Mouse (Mus musculus): Measurements from ENCODE around the gene Serpinb1b. TPM values are rescaled to one million over a fixed set of nuclear protein-coding genes. Genes with fewer than 3 reads are reported as not detected.
"Not testable (repeated sequence)": the region's sequence is repeated elsewhere in the genome, so short reads cannot be mapped to it uniquely, and the experiment has no call there.

The Serpinb1b gene
- 7.1 and 7.5 TPM in 2 replicates for polyA plus RNA-seq (2014; fragmentation: Nextera tagmentation; extraction: Ambion mirVana)

DNA sequence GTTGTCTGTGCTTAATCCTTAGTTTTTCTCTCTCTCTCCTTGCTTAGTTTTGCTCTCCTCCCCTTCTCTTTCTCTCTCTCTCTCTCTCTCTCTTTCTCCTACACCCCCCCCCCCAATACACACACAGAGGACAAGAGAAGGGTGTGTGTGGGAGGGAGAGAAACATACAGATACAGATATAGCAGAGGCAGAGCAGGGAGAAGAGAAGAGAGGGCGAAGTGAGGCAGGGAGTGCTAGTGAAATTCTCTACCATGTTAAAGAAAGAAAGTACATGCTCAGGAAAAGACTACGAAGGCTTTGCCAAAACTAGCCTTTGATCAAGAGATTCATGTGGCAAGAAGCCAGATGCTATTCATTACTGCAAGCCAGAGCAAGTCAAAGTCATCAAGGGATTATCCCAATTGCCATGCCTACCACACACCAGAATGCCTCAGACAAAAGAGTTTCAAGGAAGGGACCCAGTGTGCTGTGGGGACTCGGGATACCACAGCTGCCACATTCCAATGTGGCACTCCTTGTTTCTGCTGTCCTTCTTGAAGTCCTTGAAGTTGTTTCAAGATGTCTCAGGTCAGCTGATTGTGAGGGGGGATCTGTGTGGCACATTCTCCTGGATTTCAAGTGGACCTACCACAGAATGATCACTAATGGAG, at the start of gene Serpinb1b:
Gene Serpinb1b (plus strand): TSS at position 520 of the 650 bp plus-strand sequence.
- Histone ChIP-seq H3K27me3 (replicated peaks; ENCODE audit: control insufficient read depth, insufficient read depth, low read length) (no peaks in the 10 kb centered on the region), H3K36me3 (ENCODE audit: control insufficient read depth, insufficient read depth, low read length) (no peaks in the 10 kb centered on the region), H3K9me3 (replicated peaks; ENCODE audit: control insufficient read depth, low read length) (no peaks in the 10 kb centered on the region), H3K4me2 (ENCODE audit: low read length) (no peak within 1 kb of the TSS), H3K27ac (ENCODE audit: low read depth, low read length) (no peak within 1 kb of the TSS), H3K4me1 (ENCODE audit: control insufficient read depth, insufficient read depth, low read length) (no peaks in the 10 kb centered on the region), H3K9ac (ENCODE audit: low read length) (no peak within 1 kb of the TSS), H3K4me3 (ENCODE audit: low read depth, low read length) (no peak within 1 kb of the TSS)
- ATAC-seq (peak; percentile 68; the same call in 1 of the 2 replicates), DNase-seq (ENCODE audit: low spot score) (peak; percentile 69)
- 18% methylated on average over 3 of the region's 3 CpGs for WGBS

DNA sequence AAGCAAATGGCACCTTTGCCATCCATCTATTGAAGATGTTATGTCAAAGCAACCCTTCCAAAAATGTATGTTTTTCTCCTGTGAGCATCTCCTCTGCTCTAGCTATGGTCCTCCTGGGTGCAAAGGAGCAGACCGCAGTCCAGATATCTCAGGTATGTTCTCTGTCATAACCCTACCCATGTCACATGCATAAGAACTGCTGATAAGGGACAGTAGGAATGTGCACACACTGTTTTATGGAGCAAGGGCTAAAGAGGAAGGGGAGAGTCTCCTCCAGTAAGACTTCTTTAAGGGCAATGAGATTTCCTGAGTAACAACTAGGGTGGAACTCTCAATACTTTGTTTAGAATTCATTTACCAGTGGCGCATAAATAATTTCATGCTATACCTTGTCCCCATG, 48.9 kb upstream of the Serpinb1b start:
- H3K36me3 ChIP-seq (ENCODE audit: control insufficient read depth, insufficient read depth, low read length); H3K4me3 ChIP-seq (ENCODE audit: low read depth, low read length); H3K4me1 ChIP-seq (ENCODE audit: control insufficient read depth, insufficient read depth, low read length); H3K27ac ChIP-seq (ENCODE audit: low read depth, low read length); H3K27me3 ChIP-seq (replicated peaks; ENCODE audit: control insufficient read depth, insufficient read depth, low read length); ATAC-seq; H3K9me3 ChIP-seq (replicated peaks; ENCODE audit: control insufficient read depth, low read length); H3K9ac ChIP-seq (ENCODE audit: low read length); H3K4me2 ChIP-seq (ENCODE audit: low read length); DNase-seq (ENCODE audit: low spot score): not testable (repeated sequence)
- 98% methylated on average over 2 of the region's 2 CpGs for WGBS

DNA sequence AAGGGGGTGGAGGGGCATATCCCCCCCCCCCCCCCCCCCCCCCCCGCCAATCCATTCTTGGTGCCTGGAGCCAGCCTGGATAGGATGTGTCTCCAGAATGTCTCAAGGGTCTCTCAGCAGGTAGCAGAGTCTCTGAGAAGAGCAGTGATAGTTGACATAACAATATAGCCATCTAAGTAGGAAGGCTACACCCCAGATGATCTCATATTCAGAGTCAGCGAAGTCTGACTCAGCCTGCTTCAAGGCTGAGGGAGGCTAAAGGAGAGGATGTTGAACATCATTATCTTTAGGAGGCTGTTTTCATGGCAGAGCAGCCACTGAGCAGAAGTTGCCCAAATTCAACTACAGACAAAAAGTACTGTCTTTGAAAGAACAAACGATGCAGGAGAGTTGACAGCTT, 48.1 kb upstream of the Serpinb1b start:
- no peak overlapping the region for H3K27ac ChIP-seq (ENCODE audit: low read depth, low read length)
- no peaks in the 10 kb centered on the region for H3K9me3 ChIP-seq (replicated peaks; ENCODE audit: control insufficient read depth, low read length)
- H3K27me3 ChIP-seq (replicated peaks; ENCODE audit: control insufficient read depth, insufficient read depth, low read length), result no peaks in the 10 kb centered on the region
- H3K4me2 ChIP-seq (ENCODE audit: low read length), result no peak overlapping the region
- WGBS, result 82% methylated on average over 2 of the region's 3 CpGs
- H3K9ac ChIP-seq (ENCODE audit: low read length), result no peak overlapping the region
- H3K36me3 ChIP-seq (ENCODE audit: control insufficient read depth, insufficient read depth, low read length), result no peaks in the 10 kb centered on the region
- no peak overlapping the region for H3K4me3 ChIP-seq (ENCODE audit: low read depth, low read length)
- ATAC-seq (no peak), DNase-seq (ENCODE audit: low spot score) (no peak)
- no peaks in the 10 kb centered on the region for H3K4me1 ChIP-seq (ENCODE audit: control insufficient read depth, insufficient read depth, low read length)

DNA sequence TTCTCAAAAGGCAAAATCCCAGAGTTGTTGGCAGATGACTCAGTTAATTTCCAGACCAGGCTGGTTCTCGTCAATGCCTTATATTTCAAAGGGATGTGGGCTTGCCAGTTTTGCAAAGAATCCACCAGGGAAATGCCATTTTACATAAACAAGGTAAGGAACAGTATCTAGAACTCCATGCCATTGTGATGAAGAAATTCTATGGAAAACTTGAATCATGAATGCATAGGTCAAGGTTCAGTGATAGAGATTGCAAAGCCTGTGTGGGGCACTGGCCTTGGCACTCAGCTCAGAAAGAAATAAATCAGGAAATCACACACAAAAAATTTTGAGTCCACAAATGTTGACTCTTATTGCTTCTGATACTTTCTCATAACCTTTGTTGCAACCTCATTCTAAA, 42.9 kb upstream of the Serpinb1b start:
- WGBS, result 88% methylated on average over 1 of the region's 1 CpGs
- DNase-seq (ENCODE audit: low spot score) (no peak), ATAC-seq (no peak)

DNA sequence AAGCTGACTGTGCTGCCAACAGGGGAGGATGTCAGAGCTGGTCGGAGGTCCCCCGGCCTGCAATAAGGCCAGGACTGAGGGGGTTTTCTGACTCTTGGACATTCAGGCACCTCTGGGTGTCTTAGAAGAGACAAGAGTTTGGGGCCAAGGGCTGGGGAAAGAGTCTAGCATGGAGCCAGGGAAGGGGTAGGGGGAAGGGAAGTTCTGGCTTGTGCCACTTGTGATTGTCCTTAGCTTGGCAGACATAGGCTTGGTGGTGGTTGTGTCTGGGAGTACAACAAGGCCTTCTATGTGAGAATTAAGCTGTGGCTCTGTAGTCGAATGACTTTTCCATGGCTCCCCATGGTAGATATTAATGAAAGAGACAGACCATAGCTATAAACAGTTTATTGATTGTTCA, 34.8 kb upstream of the Serpinb1b start:
- H3K4me1 ChIP-seq (ENCODE audit: control insufficient read depth, insufficient read depth, low read length), result no peaks in the 10 kb centered on the region
- H3K27ac ChIP-seq (ENCODE audit: low read depth, low read length), result no peak overlapping the region
- no peaks in the 10 kb centered on the region for H3K9me3 ChIP-seq (replicated peaks; ENCODE audit: control insufficient read depth, low read length)
- no peak overlapping the region for H3K9ac ChIP-seq (ENCODE audit: low read length)
- DNase-seq (ENCODE audit: low spot score), result no peak
- H3K36me3 ChIP-seq (ENCODE audit: control insufficient read depth, insufficient read depth, low read length), result no peaks in the 10 kb centered on the region
- no peak overlapping the region for H3K4me3 ChIP-seq (ENCODE audit: low read depth, low read length)
- no peak overlapping the region for H3K4me2 ChIP-seq (ENCODE audit: low read length)
- ATAC-seq, result no peak
- H3K27me3 ChIP-seq (replicated peaks; ENCODE audit: control insufficient read depth, insufficient read depth, low read length), result no peaks in the 10 kb centered on the region
- 95% methylated on average over 3 of the region's 3 CpGs for WGBS

More for the DNA sequence above, 42.9 kb upstream of the Serpinb1b start:
- H3K4me1 ChIP-seq (ENCODE audit: control insufficient read depth, insufficient read depth, low read length), result no peaks in the 10 kb centered on the region
- no peaks in the 10 kb centered on the region for H3K36me3 ChIP-seq (ENCODE audit: control insufficient read depth, insufficient read depth, low read length)
- no peak overlapping the region for H3K4me3 ChIP-seq (ENCODE audit: low read depth, low read length)
- H3K27ac ChIP-seq (ENCODE audit: low read depth, low read length), result no peak overlapping the region
- H3K27me3 ChIP-seq (replicated peaks; ENCODE audit: control insufficient read depth, insufficient read depth, low read length), result no peaks in the 10 kb centered on the region
- H3K4me2 ChIP-seq (ENCODE audit: low read length), result no peak overlapping the region
- H3K9ac ChIP-seq (ENCODE audit: low read length), result no peak overlapping the region
- H3K9me3 ChIP-seq (replicated peaks; ENCODE audit: control insufficient read depth, low read length), result no peaks in the 10 kb centered on the region

GRCm38 (mm10) chr13:33047234-33047633, 31.1 kb upstream of the Serpinb1b start:
- 95% methylated on average over 2 of the region's 2 CpGs for WGBS
- Histone ChIP-seq H3K4me2 (ENCODE audit: low read length) (no peak overlapping the region), H3K9me3 (replicated peaks; ENCODE audit: control insufficient read depth, low read length) (no peaks in the 10 kb centered on the region), H3K27me3 (replicated peaks; ENCODE audit: control insufficient read depth, insufficient read depth, low read length) (no peaks in the 10 kb centered on the region), H3K9ac (ENCODE audit: low read length) (no peak overlapping the region), H3K4me3 (ENCODE audit: low read depth, low read length) (no peak overlapping the region), H3K36me3 (ENCODE audit: control insufficient read depth, insufficient read depth, low read length) (no peaks in the 10 kb centered on the region), H3K27ac (ENCODE audit: low read depth, low read length) (no peak overlapping the region), H3K4me1 (ENCODE audit: control insufficient read depth, insufficient read depth, low read length) (no peaks in the 10 kb centered on the region)
- ATAC-seq, result no peak
- no peak for DNase-seq (ENCODE audit: low spot score)

DNA sequence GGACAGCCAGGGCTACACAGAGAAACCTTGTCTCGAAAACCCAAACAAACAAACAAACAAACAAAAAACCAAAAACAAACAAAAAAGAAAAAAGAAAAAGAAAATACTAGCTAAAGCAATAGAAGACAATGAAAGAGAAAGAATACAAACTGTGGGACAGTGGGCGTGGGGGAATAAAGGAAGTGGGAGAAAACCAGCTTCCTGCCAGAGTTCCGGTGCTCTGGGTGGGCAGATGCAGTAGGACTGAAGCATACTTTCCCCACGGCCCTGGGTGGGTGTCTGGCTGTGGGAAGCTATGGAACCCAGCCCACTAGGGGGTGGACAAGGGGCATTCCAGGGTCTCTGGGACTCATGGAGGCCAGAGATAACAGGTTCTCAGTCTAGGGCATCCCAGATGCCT, 30.2 kb upstream of the Serpinb1b start:
- H3K27ac ChIP-seq (ENCODE audit: low read depth, low read length), result no peak overlapping the region
- H3K9me3 ChIP-seq (replicated peaks; ENCODE audit: control insufficient read depth, low read length), result no peaks in the 10 kb centered on the region
- H3K9ac ChIP-seq (ENCODE audit: low read length), result no peak overlapping the region
- no peak overlapping the region for H3K4me2 ChIP-seq (ENCODE audit: low read length)
- H3K36me3 ChIP-seq (ENCODE audit: control insufficient read depth, insufficient read depth, low read length), result no peaks in the 10 kb centered on the region
- no peak overlapping the region for H3K4me3 ChIP-seq (ENCODE audit: low read depth, low read length)
- no peak for ATAC-seq
- no peaks in the 10 kb centered on the region for H3K27me3 ChIP-seq (replicated peaks; ENCODE audit: control insufficient read depth, insufficient read depth, low read length)
- WGBS, result 75% methylated on average over 4 of the region's 4 CpGs
- H3K4me1 ChIP-seq (ENCODE audit: control insufficient read depth, insufficient read depth, low read length), result no peaks in the 10 kb centered on the region
- DNase-seq (ENCODE audit: low spot score), result no peak

DNA sequence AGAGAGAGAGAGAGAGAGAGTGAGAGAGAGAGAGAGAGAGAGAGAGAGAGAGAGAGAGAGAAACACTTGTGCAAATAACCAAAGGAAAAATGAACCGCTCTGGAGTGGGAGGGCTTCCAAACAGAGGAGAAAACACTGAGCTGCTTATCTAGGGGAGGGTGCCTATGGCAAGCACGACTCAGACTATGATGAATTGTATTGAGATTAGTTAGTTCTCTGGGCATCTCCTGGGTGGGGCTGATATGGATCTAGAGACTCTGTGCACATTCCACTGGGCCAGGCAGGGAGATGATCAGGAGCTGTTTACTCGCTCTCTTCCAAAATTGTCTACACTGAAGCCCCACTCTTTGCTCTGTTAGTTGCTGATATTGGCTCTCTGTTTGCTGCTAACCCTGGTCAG, 26.7 kb upstream of the Serpinb1b start:
- no peak overlapping the region for H3K27ac ChIP-seq (ENCODE audit: low read depth, low read length)
- H3K4me2 ChIP-seq (ENCODE audit: low read length), result no peak overlapping the region
- ATAC-seq (no peak), DNase-seq (ENCODE audit: low spot score) (no peak)
- H3K36me3 ChIP-seq (ENCODE audit: control insufficient read depth, insufficient read depth, low read length), result no peaks in the 10 kb centered on the region
- H3K27me3 ChIP-seq (replicated peaks; ENCODE audit: control insufficient read depth, insufficient read depth, low read length), result no peaks in the 10 kb centered on the region
- WGBS, result 72% methylated on average over 3 of the region's 3 CpGs
- H3K4me1 ChIP-seq (ENCODE audit: control insufficient read depth, insufficient read depth, low read length), result no peaks in the 10 kb centered on the region
- no peaks in the 10 kb centered on the region for H3K9me3 ChIP-seq (replicated peaks; ENCODE audit: control insufficient read depth, low read length)
- no peak overlapping the region for H3K4me3 ChIP-seq (ENCODE audit: low read depth, low read length)
- no peak overlapping the region for H3K9ac ChIP-seq (ENCODE audit: low read length)

- ATAC-seq, result no peak
- no peaks in the 10 kb centered on the region for H3K4me1 ChIP-seq (ENCODE audit: control insufficient read depth, insufficient read depth, low read length)
- no peak overlapping the region for H3K9ac ChIP-seq (ENCODE audit: low read length)
- no peak for DNase-seq (ENCODE audit: low spot score)
- no peak overlapping the region for H3K27ac ChIP-seq (ENCODE audit: low read depth, low read length)
- no peaks in the 10 kb centered on the region for H3K36me3 ChIP-seq (ENCODE audit: control insufficient read depth, insufficient read depth, low read length)
- H3K27me3 ChIP-seq (replicated peaks; ENCODE audit: control insufficient read depth, insufficient read depth, low read length), result no peaks in the 10 kb centered on the region
- H3K4me3 ChIP-seq (ENCODE audit: low read depth, low read length), result no peak overlapping the region
- no peaks in the 10 kb centered on the region for H3K9me3 ChIP-seq (replicated peaks; ENCODE audit: control insufficient read depth, low read length)
- H3K4me2 ChIP-seq (ENCODE audit: low read length), result no peak overlapping the region
- WGBS, result 76% methylated on average over 1 of the region's 1 CpGs
These were observed 15.3 kb upstream of the Serpinb1b start for GRCm38 (mm10) chr13:33063048-33063447.
